Mouse (Mus musculus): ENCODE results near the gene Gm13178.

GRCm38 (mm10) chr4:144719691-144720090, 1.5 kb downstream of the Gm13178 start:
- TF ChIP-seq CTCF (IDR thresholded peaks at IDR 0.05; ENCODE audit: control insufficient read depth, insufficient read depth, low read length), result no peak
- no peak for TF ChIP-seq POLR2A (IDR thresholded peaks at IDR 0.05; ENCODE audit: borderline replicate concordance, control insufficient read depth, low read depth, low read length)
